ENCODE assay signal across 8 mouse cellular contexts in genomic region chr19:8712870-8713305, GRCm38 (mm10). TPM values are rescaled to one million over a fixed set of nuclear protein-coding genes. Genes with fewer than 3 reads are reported as not detected.
DNase-seq lines count a peak whose midpoint lies in the region; ATAC-seq and TF ChIP-seq lines count a peak whose summit lies in the region.

No protein-coding gene starts in this region.

- peaks cover 75% of the 10 kb centered on the region for H3K4me1 ChIP-seq in G1E (ENCODE audit: insufficient read depth, low read depth, low read length)
- H3K4me1 ChIP-seq in forebrain, embryonic 14.5 days (ENCODE audit: control insufficient read depth, insufficient read depth, low read length), result peaks cover 16% of the 10 kb centered on the region
- peaks cover 34% of the 10 kb centered on the region for H3K4me1 ChIP-seq in lung, embryonic 16.5 days (replicated peaks; ENCODE audit: control insufficient read depth, insufficient read depth, low read length)
- peaks cover 6% of the 10 kb centered on the region for H3K4me1 ChIP-seq in olfactory bulb, adult 2 months (ENCODE audit: control insufficient read depth, insufficient read depth, low read length)

- peak overlapping the region; percentile 92 for H3K4me3 ChIP-seq in G1E (ENCODE audit: low read depth, low read length)
- peak overlapping the region; percentile 72 for H3K4me3 ChIP-seq in forebrain, embryonic 14.5 days (ENCODE audit: low read depth, low read length)
- peak overlapping the region; percentile 91 for H3K4me3 ChIP-seq in layer of hippocampus, adult 2 months
- H3K4me3 ChIP-seq in lung, embryonic 16.5 days (ENCODE audit: low read length), result peak overlapping the region; percentile 89
- H3K4me3 ChIP-seq in olfactory bulb, adult 2 months (ENCODE audit: insufficient read depth, low read depth, low read length), result peak overlapping the region; percentile 92

- peak overlapping the region; percentile 86 for H3K27ac ChIP-seq in forebrain, embryonic 14.5 days (ENCODE audit: low read depth, low read length)
- peak overlapping the region; percentile 92 for H3K27ac ChIP-seq in layer of hippocampus, adult 2 months
- H3K27ac ChIP-seq in lung, embryonic 16.5 days (ENCODE audit: low read length), result peak overlapping the region; percentile 94
- H3K27ac ChIP-seq in olfactory bulb, adult 2 months (ENCODE audit: insufficient read depth, low read depth, low read length), result peak overlapping the region; percentile 77

- peak overlapping the region; percentile 87 for H3K9ac ChIP-seq in forebrain, embryonic 14.5 days (ENCODE audit: low read length)
- peak overlapping the region; percentile 91 for H3K9ac ChIP-seq in lung, embryonic 16.5 days (ENCODE audit: low read length)

- H3K9me3 ChIP-seq in G1E (replicated peaks), result no peaks in the 10 kb centered on the region
- no peaks in the 10 kb centered on the region for H3K9me3 ChIP-seq in forebrain, embryonic 14.5 days (replicated peaks; ENCODE audit: control insufficient read depth, low read length)
- no peaks in the 10 kb centered on the region for H3K9me3 ChIP-seq in lung, embryonic 16.5 days (ENCODE audit: control insufficient read depth, low read length)

- intact Hi-C loops in heart, postnatal 14 days (cut with DNase I), result no loop called here

- peak; percentile 68 for DNase-seq in G1E (ENCODE audit: low spot score)
- DNase-seq in c-Kit-positive CD71-positive TER-119-negative erythroid progenitor cells, embryonic 14.5 days (ENCODE audit: low read depth), result peak; percentile 89
- DNase-seq in forebrain, embryonic 14.5 days (ENCODE audit: low spot score), result peak; percentile 86
- DNase-seq in heart, postnatal 14 days, result peak; percentile 64 to 73
- peak; percentile 58 for DNase-seq in layer of hippocampus, adult 2 months (ENCODE audit: low spot score in 2 of 2)
- peak; percentile 71 for DNase-seq in thymus, postnatal 0 days (ENCODE audit: low spot score)

- TF ChIP-seq CTCF in G1E (IDR thresholded peaks at IDR 0.05; ENCODE audit: low read depth, low read length), result no peak
- TF ChIP-seq CTCF in layer of hippocampus, adult 2 months (conservative IDR thresholded peaks at IDR 0.05), result no peak
- TF ChIP-seq CTCF in olfactory bulb, adult 2 months (IDR thresholded peaks at IDR 0.05; ENCODE audit: insufficient read depth, low read depth, low read length), result no peak

- no peak for TF ChIP-seq POLR2A in olfactory bulb, adult 2 months (IDR thresholded peaks at IDR 0.05; ENCODE audit: insufficient read depth, low read depth, low read length)

- H3K4me2 ChIP-seq in forebrain, embryonic 14.5 days (ENCODE audit: low read length), result peak overlapping the region; percentile 47
- peak overlapping the region; percentile 82 for H3K4me2 ChIP-seq in lung, embryonic 16.5 days (ENCODE audit: low read depth, low read length)

- peaks cover 53% of the 10 kb centered on the region for H3K36me3 ChIP-seq in G1E (replicated peaks)
- peaks cover 39% of the 10 kb centered on the region for H3K36me3 ChIP-seq in forebrain, embryonic 14.5 days (ENCODE audit: control insufficient read depth, insufficient read depth, low read length)
- H3K36me3 ChIP-seq in lung, embryonic 16.5 days (ENCODE audit: control insufficient read depth, insufficient read depth, low read length), result peaks cover 24% of the 10 kb centered on the region

- peak; percentile 51; the same call in 1 of the 2 replicates for ATAC-seq in G1E (ENCODE audit: extremely low read depth, insufficient number of reproducible peaks, low FRiP score, poor library complexity, severe bottlenecking)
- peak; percentile 69 for ATAC-seq in forebrain, embryonic 14.5 days
- peak; percentile 75 for ATAC-seq in lung, embryonic 16.5 days (ENCODE audit: low read depth)

- WGBS in forebrain, embryonic 14.5 days, result under 1% methylated on average over 13 of the region's 13 CpGs
- WGBS in lung, embryonic 16.5 days, result under 1% methylated on average over 13 of the region's 13 CpGs
- 0% methylated on average over 13 of the region's 13 CpGs for WGBS in olfactory bulb, adult 2 months

- H3K27me3 ChIP-seq in G1E (ENCODE audit: insufficient read depth, low read length), result no peaks in the 10 kb centered on the region
- H3K27me3 ChIP-seq in forebrain, embryonic 14.5 days (replicated peaks; ENCODE audit: control insufficient read depth, insufficient read depth, low read length), result no peaks in the 10 kb centered on the region
- H3K27me3 ChIP-seq in lung, embryonic 16.5 days (ENCODE audit: control insufficient read depth, insufficient read depth, low read depth, low read length), result no peaks in the 10 kb centered on the region

RNA-seq across cellular contexts. Expression of gene Slc3a2, which starts 10.3 kb away (rescaled TPM):
- total RNA-seq in G1E (2014; fragmentation: Nextera tagmentation) (288 and 317 TPM in 2 replicates), G1E (2017) (217 and 282 TPM in 2 replicates)
- 232 and 240 TPM in 2 replicates for polyA plus RNA-seq in G1E (2012)
- polyA plus RNA-seq in forebrain, embryonic 14.5 days (2014; fragmentation: Nextera tagmentation; extraction: Ambion mirVana), result 179 and 200 TPM in 2 replicates
- 10 to 100 TPM; 39.8 to 50.9 TPM for total RNA-seq in heart, postnatal 14 days (2021)
- total RNA-seq in layer of hippocampus, adult 2 months (2021), result 100 to 1,000 TPM; 149 to 151 TPM
- 77.0 and 78.8 TPM in 2 replicates for polyA plus RNA-seq in lung, embryonic 16.5 days (2015; fragmentation: Nextera tagmentation; extraction: Ambion mirVana)
- polyA plus RNA-seq in olfactory bulb, adult 2 months (2012; ENCODE audit: insufficient read depth, insufficient read length, low replicate concordance, missing spikeins), result not detected in 2 replicates
- polyA plus RNA-seq in thymus, postnatal 0 days (2015; fragmentation: Nextera tagmentation; extraction: Ambion mirVana), result 122 and 131 TPM in 2 replicates

RNA-seq across cellular contexts. Expression of gene Wdr74, which starts 22.7 kb away (rescaled TPM):
- total RNA-seq in G1E (2014; fragmentation: Nextera tagmentation) (124 and 180 TPM in 2 replicates), G1E (2017) (75.0 and 135 TPM in 2 replicates)
- 37.8 and 46.5 TPM in 2 replicates for polyA plus RNA-seq in G1E (2012)
- polyA plus RNA-seq in forebrain, embryonic 14.5 days (2014; fragmentation: Nextera tagmentation; extraction: Ambion mirVana), result 109 and 111 TPM in 2 replicates
- 10 to 100 TPM; 19.1 to 20.1 TPM for total RNA-seq in heart, postnatal 14 days (2021)
- 10 to 100 TPM; 47.4 to 55.0 TPM for total RNA-seq in layer of hippocampus, adult 2 months (2021)
- 75.5 and 78.9 TPM in 2 replicates for polyA plus RNA-seq in lung, embryonic 16.5 days (2015; fragmentation: Nextera tagmentation; extraction: Ambion mirVana)
- polyA plus RNA-seq in olfactory bulb, adult 2 months (2012; ENCODE audit: insufficient read depth, insufficient read length, low replicate concordance, missing spikeins), result not detected in 2 replicates
- polyA plus RNA-seq in thymus, postnatal 0 days (2015; fragmentation: Nextera tagmentation; extraction: Ambion mirVana), result 101 and 103 TPM in 2 replicates

RNA-seq across cellular contexts. Expression of gene 1700092M07Rik, which starts 27.6 kb away (rescaled TPM):
- total RNA-seq in G1E (2014; fragmentation: Nextera tagmentation), result 2.5 and 5.3 TPM in 2 replicates
- total RNA-seq in G1E (2017), result 3.3 and 4.5 TPM in 2 replicates
- 0.81 and 0.99 TPM in 2 replicates for polyA plus RNA-seq in G1E (2012)
- polyA plus RNA-seq in forebrain, embryonic 14.5 days (2014; fragmentation: Nextera tagmentation; extraction: Ambion mirVana), result 0.77 and 1.1 TPM in 2 replicates
- under 1 TPM in 1 of 2 experiments, not detected in 1; 0.95 TPM for total RNA-seq in heart, postnatal 14 days (2021)
- 1 to 10 TPM; 1.5 to 3.4 TPM for total RNA-seq in layer of hippocampus, adult 2 months (2021)
- polyA plus RNA-seq in lung, embryonic 16.5 days (2015; fragmentation: Nextera tagmentation; extraction: Ambion mirVana), result 0.83 and 2.7 TPM in 2 replicates
- not detected in 2 replicates for polyA plus RNA-seq in olfactory bulb, adult 2 months (2012; ENCODE audit: insufficient read depth, insufficient read length, low replicate concordance, missing spikeins)
- polyA plus RNA-seq in thymus, postnatal 0 days (2015; fragmentation: Nextera tagmentation; extraction: Ambion mirVana), result 0.79 and 0.84 TPM in 2 replicates

RNA-seq across cellular contexts. Expression of gene Stx5a, which starts 28.3 kb away (rescaled TPM):
- total RNA-seq in G1E (2014; fragmentation: Nextera tagmentation), result 61.1 and 84.0 TPM in 2 replicates
- 62.8 and 73.2 TPM in 2 replicates for total RNA-seq in G1E (2017)
- 12.9 and 13.2 TPM in 2 replicates for polyA plus RNA-seq in G1E (2012)
- polyA plus RNA-seq in forebrain, embryonic 14.5 days (2014; fragmentation: Nextera tagmentation; extraction: Ambion mirVana), result 104 and 105 TPM in 2 replicates
- total RNA-seq in heart, postnatal 14 days (2021), result 10 to 100 TPM; 37.4 to 40.5 TPM
- 10 to 100 TPM; 69.5 to 78.4 TPM for total RNA-seq in layer of hippocampus, adult 2 months (2021)
- polyA plus RNA-seq in lung, embryonic 16.5 days (2015; fragmentation: Nextera tagmentation; extraction: Ambion mirVana), result 162 and 174 TPM in 2 replicates
- polyA plus RNA-seq in olfactory bulb, adult 2 months (2012; ENCODE audit: insufficient read depth, insufficient read length, low replicate concordance, missing spikeins), result 609 TPM in 1 of 2 replicates, not detected in the other
- 108 and 114 TPM in 2 replicates for polyA plus RNA-seq in thymus, postnatal 0 days (2015; fragmentation: Nextera tagmentation; extraction: Ambion mirVana)

RNA-seq across cellular contexts. Expression of gene Nxf1, which starts 44.0 kb away (rescaled TPM):
- total RNA-seq in G1E (2014; fragmentation: Nextera tagmentation) (445 and 456 TPM in 2 replicates), G1E (2017) (175 and 184 TPM in 2 replicates)
- polyA plus RNA-seq in G1E (2012), result 35.9 and 39.7 TPM in 2 replicates
- polyA plus RNA-seq in forebrain, embryonic 14.5 days (2014; fragmentation: Nextera tagmentation; extraction: Ambion mirVana), result 162 and 178 TPM in 2 replicates
- 10 to 100 TPM; 59.3 to 59.5 TPM for total RNA-seq in heart, postnatal 14 days (2021)
- total RNA-seq in layer of hippocampus, adult 2 months (2021), result 100 to 1,000 TPM; 102 to 106 TPM
- 186 and 190 TPM in 2 replicates for polyA plus RNA-seq in lung, embryonic 16.5 days (2015; fragmentation: Nextera tagmentation; extraction: Ambion mirVana)
- polyA plus RNA-seq in olfactory bulb, adult 2 months (2012; ENCODE audit: insufficient read depth, insufficient read length, low replicate concordance, missing spikeins), result not detected in 2 replicates
- 182 and 200 TPM in 2 replicates for polyA plus RNA-seq in thymus, postnatal 0 days (2015; fragmentation: Nextera tagmentation; extraction: Ambion mirVana)

Comparison
In these comparisons a context has a peak if more than half of its experiments do, and no peak if none do; other contexts are left out.
1. Peak in every context shown above with its lines: DNase-seq, ATAC-seq, H3K4me3 ChIP-seq and H3K27ac ChIP-seq.